Mouse (Mus musculus) urinary bladder, adult 18-20 months (tissue): ENCODE measurements around the gene Tnnt1.

Experiments
- DNase-seq, 2 experiments: peaks; one replicate each; pipeline ENCODE4 v3.0.0; 2022; ENCODE audit warnings: low spot score in 2 of 2, mixed read lengths in 2 of 2

The Tnnt1 gene

GRCm38 (mm10) chr7:4521231-4522003, 5.2 kb upstream of the Tnnt1 start:
- no peak for DNase-seq

- DNase-seq, result no peak
These were observed 2.3 kb upstream of the Tnnt1 start for GRCm38 (mm10) chr7:4518487-4518886.

DNA sequence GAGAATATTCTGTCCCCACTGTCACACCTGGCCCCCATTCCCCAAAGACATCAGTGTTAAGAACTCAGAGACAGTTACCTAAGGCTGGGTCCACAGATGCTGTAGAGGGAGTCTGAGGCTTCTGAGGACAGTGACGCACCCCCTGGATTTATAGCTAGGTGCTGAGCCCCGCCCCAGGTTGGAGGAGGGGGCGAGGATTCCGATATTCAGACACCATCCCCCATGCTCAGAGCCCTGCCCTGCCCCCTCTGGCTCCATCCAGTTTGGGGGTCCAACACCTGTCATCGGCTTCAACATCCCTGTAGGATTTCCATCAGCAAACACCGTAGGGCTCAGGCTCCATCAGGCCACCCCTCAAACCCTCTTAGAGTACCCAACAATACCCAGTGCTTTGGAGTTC, 329 bp downstream of the Tnnt1 start:
- DNase-seq, result no peak

GRCm38 (mm10) chr7:4513829-4514712, 2.1 kb downstream of the Tnnt1 start:
- DNase-seq, result no peak

GRCm38 (mm10) chr7:4513236-4513635, 2.9 kb downstream of the Tnnt1 start:
- DNase-seq, result no peak

DNA sequence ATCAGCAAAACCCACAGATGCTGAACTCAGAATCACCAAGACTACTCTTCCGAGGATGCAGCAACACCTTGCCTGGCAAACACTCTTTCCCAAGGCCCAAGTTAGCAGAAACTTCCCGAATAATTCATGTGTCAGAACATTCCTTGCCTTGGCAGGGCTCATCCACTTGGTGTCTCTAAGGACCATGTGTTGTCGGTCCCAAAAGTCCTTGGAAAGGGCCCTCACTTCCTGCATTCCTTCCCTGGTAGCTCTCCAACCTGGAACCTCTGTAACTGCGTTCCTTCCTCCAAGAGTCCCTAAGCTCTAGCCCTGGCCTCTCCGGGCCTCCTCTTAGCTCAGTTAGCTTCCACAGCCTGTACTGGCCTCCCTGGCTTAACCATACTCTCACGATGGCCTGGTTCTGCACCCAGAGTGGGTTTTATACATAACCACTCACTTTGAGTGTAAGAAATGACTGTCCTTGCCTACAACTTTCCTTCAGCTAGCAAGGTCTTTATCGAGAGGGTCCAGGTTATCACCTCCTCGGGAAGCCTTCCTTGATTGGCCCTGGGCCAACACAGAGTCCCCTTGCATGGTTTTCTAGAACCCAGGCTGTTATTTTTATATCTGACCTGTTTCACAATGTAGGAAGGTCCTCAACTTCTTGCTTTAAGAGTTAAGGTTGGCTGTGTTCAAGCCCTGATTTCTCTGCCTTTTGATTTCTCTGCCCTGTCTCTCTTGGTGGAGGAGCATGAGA, 4.5 kb downstream of the Tnnt1 start:
- DNase-seq, result no peak

- DNase-seq, result peak in 1 of 2 experiments; percentile 37
These were observed 6.1 kb downstream of the Tnnt1 start for GRCm38 (mm10) chr7:4509863-4510608.

DNA sequence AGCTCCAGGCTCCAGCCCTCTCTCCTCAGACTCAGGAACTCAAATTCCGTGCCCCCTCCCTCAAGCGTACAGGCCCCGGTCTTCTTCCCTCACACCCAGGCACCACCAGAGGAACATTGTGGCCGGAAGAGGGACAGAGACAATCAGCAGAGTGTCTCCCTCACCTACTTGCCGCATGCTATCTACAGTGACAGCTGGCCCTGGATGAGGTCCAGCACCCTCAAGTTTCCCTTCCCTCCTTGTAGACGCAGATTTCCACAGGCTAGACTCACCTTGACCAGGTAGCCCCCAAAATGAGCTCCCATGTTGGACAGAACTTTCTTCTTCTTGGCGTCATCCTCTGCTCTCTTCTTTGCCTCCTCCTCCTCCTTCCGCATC, 7.5 kb downstream of the Tnnt1 start:
- no peak for DNase-seq

GRCm38 (mm10) chr7:4508062-4508738, 8.0 kb downstream of the Tnnt1 start:
- no peak for DNase-seq

DNA sequence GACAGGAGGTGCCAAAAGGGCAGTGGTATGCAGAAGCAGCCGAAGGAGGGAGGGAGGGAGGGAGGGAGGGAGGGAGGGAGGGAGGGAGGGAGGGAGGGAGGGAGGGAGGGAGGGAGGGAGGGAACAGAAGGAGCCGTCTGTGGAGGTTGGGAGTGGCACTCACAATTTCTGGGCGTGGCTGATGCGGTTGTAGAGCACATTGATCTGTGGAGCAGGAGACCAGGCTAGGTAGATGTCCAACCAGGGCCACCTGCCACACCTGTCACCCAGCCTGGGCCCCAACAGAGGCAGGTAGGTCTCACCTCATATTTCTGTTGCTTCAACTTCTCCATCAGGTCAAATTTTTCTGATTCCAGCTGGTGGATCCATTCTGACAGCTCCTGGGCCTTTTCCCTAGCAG, 9.0 kb downstream of the Tnnt1 start:
- no peak for DNase-seq

GRCm38 (mm10) chr7:4504646-4505435, 11.3 kb downstream of the Tnnt1 start:
- no peak for DNase-seq

GRCm38 (mm10) chr7:4503858-4504257, 12.3 kb downstream of the Tnnt1 start:
- DNase-seq, result no peak

DNA sequence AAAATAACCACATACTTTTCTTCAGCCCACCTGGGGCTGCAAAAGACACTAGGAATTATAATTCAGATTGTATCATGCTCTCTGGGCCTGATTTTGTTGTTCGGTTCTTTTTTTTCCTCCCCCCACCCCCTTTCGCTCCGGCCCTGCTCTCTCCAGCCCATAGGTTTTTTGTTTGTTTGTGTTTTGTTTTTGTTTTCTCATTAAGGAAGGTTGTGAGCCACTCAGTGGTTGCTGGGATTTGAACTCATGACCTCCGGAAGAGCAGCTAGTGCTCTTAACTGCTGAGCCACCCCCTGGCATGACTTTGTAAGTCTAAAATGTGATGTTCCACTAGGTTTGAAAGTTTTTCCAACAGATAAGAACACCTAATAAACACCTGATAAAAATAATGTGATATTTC, 13.1 kb downstream of the Tnnt1 start:
- no peak for DNase-seq

GRCm38 (mm10) chr7:4502421-4503090, 13.6 kb downstream of the Tnnt1 start:
- no peak for DNase-seq

DNA sequence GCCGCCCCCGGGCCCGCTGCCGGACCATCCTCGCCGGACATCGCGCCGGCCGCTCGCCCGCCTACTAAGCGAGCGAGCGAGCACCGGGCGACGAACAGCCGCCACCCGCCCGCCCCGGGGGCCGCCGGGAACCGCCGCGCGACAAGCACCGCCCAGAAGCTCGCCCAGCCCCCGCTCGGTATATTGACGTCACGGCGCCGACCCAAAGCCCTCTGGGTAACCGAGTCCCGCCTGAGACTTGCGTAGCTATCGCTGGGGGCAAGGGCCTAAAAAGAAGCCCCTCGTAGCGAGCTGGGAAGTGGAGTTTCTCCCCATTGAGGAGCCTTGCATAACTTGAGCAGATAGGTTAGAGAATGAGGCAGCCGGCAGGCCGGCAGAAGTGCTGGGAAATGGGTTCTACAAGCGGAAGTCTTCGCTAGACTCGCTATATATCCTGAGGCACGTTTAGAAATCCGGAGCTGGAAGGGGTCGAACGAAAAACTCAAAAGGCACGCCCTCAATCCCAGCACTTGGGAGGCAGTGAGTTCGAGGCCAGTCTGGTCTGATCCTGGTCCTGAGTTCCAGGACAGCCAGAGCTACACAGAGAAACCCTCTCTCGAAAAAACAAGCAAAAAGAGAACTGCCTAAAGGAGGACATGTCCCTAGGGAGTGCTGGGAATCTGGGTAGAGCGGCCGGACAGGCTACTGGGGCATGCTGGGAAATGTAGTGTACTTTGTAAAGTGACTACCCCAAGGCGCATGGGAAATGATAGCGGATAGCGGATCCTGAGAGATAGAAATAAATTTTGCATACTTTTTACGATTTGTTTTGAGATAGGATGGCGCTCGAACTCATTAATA, 14.4 kb downstream of the Tnnt1 start, which contains the start of gene Ppp1r12c:
Ppp1r12c (minus strand) TSS at position 123 of the 840 bp plus-strand sequence.
- DNase-seq, result peak; percentile 94 to 95

DNA sequence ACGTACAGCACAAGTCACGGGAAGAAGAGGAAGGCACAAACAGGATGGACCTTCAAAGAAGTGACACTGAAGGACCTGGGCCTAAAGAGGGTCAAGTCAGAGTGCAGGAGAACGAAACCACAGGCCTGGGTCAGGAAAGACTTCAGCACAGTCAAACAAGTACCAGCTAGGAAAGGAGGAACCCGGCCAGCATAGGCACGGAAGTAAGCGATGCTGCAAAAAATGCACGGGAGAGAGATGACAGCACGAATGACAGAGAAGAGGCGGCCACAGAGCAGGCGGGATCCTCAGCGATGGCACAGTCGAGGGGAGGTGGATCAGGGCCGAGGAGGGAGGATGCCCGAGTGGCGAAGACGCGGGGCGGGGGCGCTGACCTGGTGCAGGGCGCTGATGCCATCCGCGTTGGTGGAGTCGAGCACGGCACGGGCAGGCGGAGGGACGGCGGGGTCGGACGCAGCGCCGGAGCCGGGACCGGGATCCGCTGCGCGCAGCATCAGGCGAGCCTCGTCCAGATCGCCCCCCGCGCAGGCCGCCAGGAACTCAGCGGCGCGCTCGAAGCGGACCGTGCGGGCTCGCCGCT, 15.2 kb downstream of the Tnnt1 start:
- DNase-seq, result peak in 1 of 2 experiments; percentile 48

- no peak for DNase-seq
These were observed 17.1 kb downstream of the Tnnt1 start for GRCm38 (mm10) chr7:4499034-4499433.

DNA sequence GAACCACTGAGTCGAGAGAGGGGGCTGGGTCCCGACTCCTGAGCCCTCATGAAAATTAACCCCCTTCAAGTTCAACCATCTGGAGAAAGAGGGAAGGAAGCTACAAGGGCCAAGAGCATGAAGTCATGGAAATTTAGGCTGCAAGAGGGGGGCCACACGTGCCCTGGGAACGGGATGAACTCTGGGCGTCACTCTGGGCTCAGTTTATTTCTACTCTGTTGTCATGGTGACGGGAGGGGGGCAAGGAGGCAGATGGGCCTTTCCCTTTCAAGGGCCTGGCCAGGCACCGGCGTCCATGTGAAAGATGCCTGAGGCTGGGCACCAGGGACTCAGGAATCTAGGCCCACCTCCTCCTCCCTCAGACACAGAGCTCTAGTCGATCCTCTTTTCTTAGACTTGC, 17.9 kb downstream of the Tnnt1 start:
- DNase-seq, result peak in 1 of 2 experiments; percentile 68
